In genomic region chr15:77040784-77041183, GRCm38 (mm10) we compare ENCODE assay signal across 21 mouse cellular contexts. TPM values are rescaled to one million over a fixed set of nuclear protein-coding genes. Genes with fewer than 3 reads are reported as not detected.
A peak's percentile ranks its signal among the peaks of the same experiment; 100 is the strongest.
DNase-seq lines count a peak whose midpoint lies in the region; ATAC-seq and TF ChIP-seq lines count a peak whose summit lies in the region.
"Had no signal": no experiment of that assay in that cellular context is flagged by ENCODE, and none has a peak within 500 bp of the region (broad histone marks: within the 10 kb centered on the region; RNA-seq: fewer than 3 reads in every experiment).

No protein-coding gene starts in this region.

- H3K36me3 ChIP-seq in heart, embryonic 10.5 days, result no peaks in the 10 kb centered on the region
- no peaks in the 10 kb centered on the region for H3K36me3 ChIP-seq in kidney, embryonic 15.5 days
- no peaks in the 10 kb centered on the region for H3K36me3 ChIP-seq in embryonic facial prominence, embryonic 13.5 days
- no peaks in the 10 kb centered on the region for H3K36me3 ChIP-seq in myocyte (ENCODE audit: control insufficient read depth, insufficient read depth)
- no peaks in the 10 kb centered on the region for H3K36me3 ChIP-seq in hindbrain, embryonic 11.5 days (ENCODE audit: control insufficient read depth, insufficient read depth, low read length)
- H3K36me3 ChIP-seq: hindbrain, embryonic 13.5 days; stomach, embryonic 15.5 days had no signal

- H3K4me2 ChIP-seq in kidney, embryonic 15.5 days, result no peak overlapping the region
- H3K4me2 ChIP-seq in embryonic facial prominence, embryonic 13.5 days, result no peak overlapping the region
- H3K4me2 ChIP-seq in myocyte (ENCODE audit: low read depth), result peak overlapping the region; percentile 20
- H3K4me2 ChIP-seq in hindbrain, embryonic 11.5 days (replicated peaks; ENCODE audit: low read depth, low read length), result no peak overlapping the region
- H3K4me2 ChIP-seq: hindbrain, embryonic 13.5 days; stomach, embryonic 15.5 days had no signal

- H3K4me1 ChIP-seq in heart, embryonic 10.5 days, result peaks cover 76% of the 10 kb centered on the region
- peaks cover 47% of the 10 kb centered on the region for H3K4me1 ChIP-seq in kidney, embryonic 15.5 days
- H3K4me1 ChIP-seq in embryonic facial prominence, embryonic 13.5 days, result peaks cover 68% of the 10 kb centered on the region
- H3K4me1 ChIP-seq in hindbrain, embryonic 11.5 days (replicated peaks; ENCODE audit: control insufficient read depth, insufficient read depth, low read length), result no peaks in the 10 kb centered on the region; the same call in 1 of the 2 replicates

- no peak overlapping the region for H3K9ac ChIP-seq in kidney, embryonic 15.5 days
- H3K9ac ChIP-seq in embryonic facial prominence, embryonic 13.5 days, result no peak overlapping the region
- H3K9ac ChIP-seq in hindbrain, embryonic 11.5 days (ENCODE audit: low read depth, low read length), result no peak overlapping the region
- H3K9ac ChIP-seq: hindbrain, embryonic 13.5 days; stomach, embryonic 15.5 days had no signal

- H3ac ChIP-seq in myocyte (ENCODE audit: control insufficient read depth, insufficient read length), result no peak overlapping the region

- no peaks in the 10 kb centered on the region for H3K27me3 ChIP-seq in heart, embryonic 10.5 days (ENCODE audit: insufficient read depth, poor library complexity, severe bottlenecking)
- H3K27me3 ChIP-seq in kidney, embryonic 15.5 days, result no peaks in the 10 kb centered on the region
- H3K27me3 ChIP-seq in embryonic facial prominence, embryonic 13.5 days, result no peaks in the 10 kb centered on the region
- no peaks in the 10 kb centered on the region for H3K27me3 ChIP-seq in myocyte (ENCODE audit: control insufficient read depth, insufficient read depth, insufficient read length)
- no peaks in the 10 kb centered on the region for H3K27me3 ChIP-seq in hindbrain, embryonic 11.5 days (ENCODE audit: control insufficient read depth, insufficient read depth, low read length)
- H3K27me3 ChIP-seq: hindbrain, embryonic 13.5 days; stomach, embryonic 15.5 days had no signal

- WGBS in heart, embryonic 10.5 days, result 45% methylated on average over 3 of the region's 3 CpGs
- WGBS in kidney, embryonic 15.5 days, result 67% methylated on average over 3 of the region's 3 CpGs
- WGBS in embryonic facial prominence, embryonic 13.5 days, result 55% methylated on average over 3 of the region's 3 CpGs
- WGBS in hindbrain, embryonic 11.5 days, result 84% methylated on average over 3 of the region's 3 CpGs

- H3K79me2 ChIP-seq in myocyte (ENCODE audit: control insufficient read depth, insufficient read depth), result no peaks in the 10 kb centered on the region

- no peak for DNase-seq in heart, embryonic 10.5 days (ENCODE audit: low spot score)
- DNase-seq in heart, adult 11 months, result no peak
- DNase-seq in kidney, postnatal 14 days, result no peak
- DNase-seq in hindbrain, embryonic 11.5 days (ENCODE audit: low spot score), result no peak
- no peak for DNase-seq in layer of hippocampus, adult 8-10 months (ENCODE audit: low spot score in 2 of 2)
- DNase-seq: adrenal gland, adult 2 months; cerebellum, adult 2 months; layer of hippocampus, postnatal 36 days; lung, adult 18-20 months; lung, postnatal 36 days; retina, postnatal 1 day; thymus, adult 2 months had no signal

- ATAC-seq in kidney, embryonic 15.5 days (replicated peaks; ENCODE audit: low FRiP score), result no peak
- no peak for ATAC-seq in embryonic facial prominence, embryonic 13.5 days (ENCODE audit: insufficient number of reproducible peaks, insufficient read depth, low FRiP score, low TSS enrichment, low read depth)
- no peak for ATAC-seq in hindbrain, embryonic 11.5 days (ENCODE audit: low FRiP score)

- TF ChIP-seq POLR2A in myocyte (IDR thresholded peaks at IDR 0.05; ENCODE audit: insufficient read length, low read depth), result no peak

- no peak overlapping the region for H3K4me3 ChIP-seq in heart, embryonic 10.5 days
- H3K4me3 ChIP-seq in kidney, embryonic 15.5 days (replicated peaks), result no peak overlapping the region
- H3K4me3 ChIP-seq in embryonic facial prominence, embryonic 13.5 days, result no peak overlapping the region
- no peak overlapping the region for H3K4me3 ChIP-seq in myocyte
- H3K4me3 ChIP-seq in hindbrain, embryonic 11.5 days (ENCODE audit: low read depth, low read length), result no peak overlapping the region
- H3K4me3 ChIP-seq: hindbrain, embryonic 13.5 days; stomach, embryonic 15.5 days had no signal

- peak overlapping the region; percentile 97; the same call in 1 of the 2 replicates for H3K27ac ChIP-seq in heart, embryonic 10.5 days
- H3K27ac ChIP-seq in kidney, embryonic 15.5 days, result 0 out of 2 replicates have a peak overlapping the region, but pooled peaks have one; percentile 13
- H3K27ac ChIP-seq in embryonic facial prominence, embryonic 13.5 days, result peak overlapping the region; percentile 68
- no peak overlapping the region for H3K27ac ChIP-seq in hindbrain, embryonic 11.5 days (ENCODE audit: low read depth, low read length)
- H3K27ac ChIP-seq: hindbrain, embryonic 13.5 days; stomach, embryonic 15.5 days had no signal

- H3K9me3 ChIP-seq in heart, embryonic 10.5 days, result no peaks in the 10 kb centered on the region
- H3K9me3 ChIP-seq in kidney, embryonic 15.5 days (replicated peaks), result no peaks in the 10 kb centered on the region
- H3K9me3 ChIP-seq in embryonic facial prominence, embryonic 13.5 days, result no peaks in the 10 kb centered on the region
- H3K9me3 ChIP-seq in hindbrain, embryonic 11.5 days (ENCODE audit: control insufficient read depth, low read length), result no peaks in the 10 kb centered on the region
- H3K9me3 ChIP-seq: hindbrain, embryonic 13.5 days; stomach, embryonic 15.5 days had no signal

TF ChIP-seq in myocyte, 11 proteins besides CTCF, POLR2A, EP300 and RAD21:
- peak in 2 of 3 experiments; percentile 55 to 59 for TF ChIP-seq MYOD1 (IDR thresholded peaks at IDR 0.05; ENCODE audit: control insufficient read depth in 1 of 3, insufficient read length in 2 of 3, low read depth in 2 of 3)
- TF ChIP-seq MAX (IDR thresholded peaks at IDR 0.05; ENCODE audit: low read depth), result no peak

RNA-seq across cellular contexts. Expression of gene Apol6, which starts 3.7 kb away (rescaled TPM):
- 0.27 and 0.77 TPM in 2 replicates for polyA plus RNA-seq in heart, embryonic 10.5 days (2016; fragmentation: Nextera tagmentation; extraction: Ambion mirVana)
- polyA plus RNA-seq in kidney, embryonic 15.5 days (2015; fragmentation: Nextera tagmentation; extraction: Ambion mirVana), result 0.23 TPM in 1 of 2 replicates, not detected in the other
- polyA plus RNA-seq in embryonic facial prominence, embryonic 13.5 days (2015; fragmentation: Nextera tagmentation; extraction: Ambion mirVana), result 0.22 and 0.45 TPM in 2 replicates
- polyA plus RNA-seq in myocyte (2012; fragmentation: generic; extraction: Trizol), result 4.8 TPM
- polyA plus RNA-seq in hindbrain, embryonic 11.5 days (2014; fragmentation: Nextera tagmentation; extraction: Ambion mirVana), result not detected in 2 replicates
- total RNA-seq in layer of hippocampus, adult 8-10 months (2022), result under 1 TPM in 1 of 4 experiments, not detected in 3; 0.47 TPM
- total RNA-seq: layer of hippocampus, postnatal 36 days had no signal
- polyA plus RNA-seq: forebrain, embryonic 11.5 days; hindbrain, embryonic 13.5 days; kidney, embryonic 16.5 days; liver, adult 2 months; stomach, embryonic 15.5 days had no signal

RNA-seq across cellular contexts. Expression of gene Mb, which starts 9.7 kb away (rescaled TPM):
- 29.5 and 90.1 TPM in 2 replicates for polyA plus RNA-seq in heart, embryonic 10.5 days (2016; fragmentation: Nextera tagmentation; extraction: Ambion mirVana)
- 0.49 and 1.2 TPM in 2 replicates for polyA plus RNA-seq in kidney, embryonic 15.5 days (2015; fragmentation: Nextera tagmentation; extraction: Ambion mirVana)
- 1.7 and 2.5 TPM in 2 replicates for polyA plus RNA-seq in embryonic facial prominence, embryonic 13.5 days (2015; fragmentation: Nextera tagmentation; extraction: Ambion mirVana)
- 1,055 TPM for polyA plus RNA-seq in myocyte (2012; fragmentation: generic; extraction: Trizol)
- polyA plus RNA-seq in hindbrain, embryonic 11.5 days (2014; fragmentation: Nextera tagmentation; extraction: Ambion mirVana), result 0.39 and 0.53 TPM in 2 replicates
- 1 to 10 TPM in 1 of 4 experiments, under 1 TPM in 2, not detected in 1; 0.31 to 2.2 (median 0.52) TPM for total RNA-seq in layer of hippocampus, adult 8-10 months (2022)
- total RNA-seq: left cerebral cortex, postnatal 14 days had no signal
- polyA plus RNA-seq: adrenal gland, adult 2 months; forebrain, embryonic 11.5 days; liver, adult 2 months had no signal

Comparison
In these comparisons a context has a peak if more than half of its experiments do, and no peak if none do; other contexts are left out.
1. RNA of gene Mb, which starts 9.7 kb away (polyA plus RNA-seq): 1,055 TPM in myocyte (single experiment); 29.5 to 90.1 TPM in heart, embryonic 10.5 days, 1.7 to 2.5 TPM in embryonic facial prominence, embryonic 13.5 days, 0.49 to 1.2 TPM in kidney, embryonic 15.5 days and 0.39 to 0.53 TPM in hindbrain, embryonic 11.5 days; every median in the first group is over 10 times any median in the second.